Mouse (Mus musculus): ENCODE results near the gene St3gal2. TPM values are rescaled to one million over a fixed set of nuclear protein-coding genes. Genes with fewer than 3 reads are reported as not detected.
A peak's percentile ranks its signal among the peaks of the same experiment; 100 is the strongest.

The St3gal2 gene
- total and polyA plus RNA-seq, 3 experiments: 16.9 to 44.5 (median 17.0) TPM

DNA sequence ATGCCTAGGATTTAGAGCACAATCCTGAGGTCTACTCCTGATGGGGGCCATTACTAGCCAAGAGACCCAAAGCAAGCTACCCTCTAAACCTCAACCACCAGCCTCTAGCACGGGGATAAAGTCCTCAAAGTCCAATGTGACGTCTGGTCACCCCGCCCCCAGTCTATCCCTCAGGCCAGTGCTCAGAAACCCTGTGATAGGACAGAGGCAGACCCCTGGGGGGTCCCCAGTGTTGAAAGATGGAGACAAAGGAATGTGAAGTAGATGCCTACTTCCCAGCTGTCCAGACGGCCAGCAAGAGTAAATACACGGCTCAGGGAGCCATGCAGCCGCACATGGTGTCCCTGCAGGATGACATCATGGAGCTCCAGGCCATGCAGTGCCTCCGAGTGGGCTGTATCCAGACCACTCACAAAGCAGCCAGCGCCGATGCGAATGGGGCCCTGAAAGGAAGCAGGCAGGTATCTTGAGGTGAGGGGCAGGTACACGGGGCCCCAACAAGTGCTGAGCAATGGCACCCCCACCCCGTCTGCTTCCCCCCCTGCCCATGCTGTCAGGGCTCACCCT is 29.7 kb upstream of the St3gal2 start:
- in situ Hi-C loops (cut with MboI; ENCODE audit: low pct_ligation_motif_present, low pct_unique_long_range_greater_than_20kb, low sequenced_read_pairs) (no loop called here), dilution Hi-C loops (cut with MboI; ENCODE audit: extremely low pct_ligation_motif_present, extremely low pct_unique_long_range_greater_than_20kb, low sequenced_read_pairs) (no loop called here)
- no peaks in the 10 kb centered on the region for H3K27me3 ChIP-seq (replicated peaks)
- H3K4me1 ChIP-seq (ENCODE audit: control insufficient read depth in 1 of 2, insufficient read depth in 2 of 2): no peaks in the 10 kb centered on the region
- peaks cover 2% of the 10 kb centered on the region for H3K9me3 ChIP-seq (replicated peaks; ENCODE audit: low read length)
- H3K4me2 ChIP-seq (ENCODE audit: insufficient read depth, low read depth, poor library complexity, severe bottlenecking): no peak overlapping the region
- H3K9ac ChIP-seq (ENCODE audit: insufficient read depth, low read depth): no peak overlapping the region
- TF ChIP-seq ZC3H11A (IDR thresholded peaks at IDR 0.05; ENCODE audit: low read depth, low read length) (no peak), HCFC1 (IDR thresholded peaks at IDR 0.05; ENCODE audit: low read depth, low read length) (no peak), TBP (conservative IDR thresholded peaks at IDR 0.05; ENCODE audit: low read depth, low read length) (no peak), MAZ (IDR thresholded peaks at IDR 0.05; ENCODE audit: low read depth, low read length) (no peak), ZNF384 (IDR thresholded peaks at IDR 0.05; ENCODE audit: low read depth, low read length) (no peak), IRF4 (IDR thresholded peaks at IDR 0.05; ENCODE audit: low read depth, low read length) (no peak), POLR2A (IDR thresholded peaks at IDR 0.05; ENCODE audit: low read depth, low read length) (no peak), NELFE (IDR thresholded peaks at IDR 0.05; ENCODE audit: low read depth, low read length) (no peak), MYC (IDR thresholded peaks at IDR 0.05; ENCODE audit: low read depth, low read length) (no peak), POLR2AphosphoS2 (IDR thresholded peaks at IDR 0.05; ENCODE audit: low read depth, low read length) (no peak), ETS1 (conservative IDR thresholded peaks at IDR 0.05; ENCODE audit: low read depth, low read length) (no peak), SMC3 (IDR thresholded peaks at IDR 0.05; ENCODE audit: low read depth, low read length) (no peak)
- DNase-seq (ENCODE audit: extremely low read depth): no peak
- no peaks in the 10 kb centered on the region for H3K79me2 ChIP-seq (replicated peaks; ENCODE audit: control insufficient read depth, extremely low read depth, insufficient read depth, poor library complexity, severe bottlenecking)
- H3K36me3 ChIP-seq (replicated peaks in 1 of 2; ENCODE audit: control insufficient read depth in 1 of 2, insufficient read depth in 1 of 2, low read length in 1 of 2): peaks cover 67 to 93% of the 10 kb centered on the region in 2 experiments
- H3K27ac ChIP-seq (ENCODE audit: insufficient read depth, low read depth): no peak overlapping the region
- H3K4me3 ChIP-seq (replicated peaks in 1 of 3; ENCODE audit: low read depth in 2 of 3, low read length in 2 of 3, poor library complexity in 1 of 3): no peak overlapping the region

DNA sequence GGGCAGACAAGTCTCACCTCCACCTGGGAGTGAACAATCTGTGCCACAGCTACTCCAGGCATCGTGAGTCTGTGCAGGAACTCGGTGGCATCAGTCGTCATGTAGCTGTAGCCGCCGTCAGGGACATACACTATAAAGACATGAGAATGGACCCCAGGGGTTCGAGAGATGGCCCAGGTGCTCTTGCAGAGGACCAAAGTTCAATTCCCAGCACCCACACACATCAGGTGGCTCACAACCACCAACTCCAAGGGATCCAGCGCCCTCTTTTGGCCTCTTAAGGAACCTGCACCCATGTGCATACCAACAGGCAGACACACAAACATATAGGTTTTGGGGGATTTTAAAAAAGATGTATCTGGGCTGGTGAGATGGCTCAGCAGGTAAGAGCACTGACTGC is 27.7 kb upstream of the St3gal2 start:
- Histone ChIP-seq H3K4me3 (replicated peaks in 1 of 3; ENCODE audit: low read depth in 2 of 3, low read length in 2 of 3, poor library complexity in 1 of 3) (no peak overlapping the region), H3K4me2 (ENCODE audit: insufficient read depth, low read depth, poor library complexity, severe bottlenecking) (no peak overlapping the region), H3K36me3 (replicated peaks in 1 of 2; ENCODE audit: control insufficient read depth in 1 of 2, insufficient read depth in 1 of 2, low read length in 1 of 2) (peaks cover 49 to 82% of the 10 kb centered on the region in 2 experiments), H3K27ac (ENCODE audit: insufficient read depth, low read depth) (no peak overlapping the region), H3K4me1 (ENCODE audit: control insufficient read depth in 1 of 2, insufficient read depth in 2 of 2) (no peaks in the 10 kb centered on the region), H3K9me3 (replicated peaks; ENCODE audit: low read length) (peaks cover 2% of the 10 kb centered on the region), H3K9ac (ENCODE audit: insufficient read depth, low read depth) (no peak overlapping the region), H3K79me2 (replicated peaks; ENCODE audit: control insufficient read depth, extremely low read depth, insufficient read depth, poor library complexity, severe bottlenecking) (no peaks in the 10 kb centered on the region), H3K27me3 (replicated peaks) (no peaks in the 10 kb centered on the region)
- in situ Hi-C loops (cut with MboI; ENCODE audit: low pct_ligation_motif_present, low pct_unique_long_range_greater_than_20kb, low sequenced_read_pairs): no loop called here
- dilution Hi-C loops (cut with MboI; ENCODE audit: extremely low pct_ligation_motif_present, extremely low pct_unique_long_range_greater_than_20kb, low sequenced_read_pairs): no loop called here
- TF ChIP-seq EP300 (IDR thresholded peaks at IDR 0.05; ENCODE audit: low read length) (no peak), NRF1 (IDR thresholded peaks at IDR 0.05; ENCODE audit: low read depth, low read length) (no peak), PAX5 (IDR thresholded peaks at IDR 0.05; ENCODE audit: low read length) (no peak), USF2 (conservative IDR thresholded peaks at IDR 0.05; ENCODE audit: low read depth, low read length) (no peak), CTCF (conservative IDR thresholded peaks at IDR 0.05 in 1 of 2, IDR thresholded peaks at IDR 0.05 in 1 of 2; ENCODE audit: low read depth in 2 of 2, low read length in 2 of 2) (0 out of 4 replicates have a peak, but pooled peaks of 1 of the 2 experiments have one; percentile 2), POLR2A (IDR thresholded peaks at IDR 0.05; ENCODE audit: low read depth, low read length) (no peak), CHD1 (IDR thresholded peaks at IDR 0.05; ENCODE audit: low read depth, low read length) (no peak), MYC (IDR thresholded peaks at IDR 0.05; ENCODE audit: low read depth, low read length) (no peak)
- DNase-seq (ENCODE audit: extremely low read depth): no peak
